Mouse (Mus musculus) MEL (cell line): ENCODE results near the gene Naglu. TPM values are rescaled to one million over a fixed set of nuclear protein-coding genes. Genes with fewer than 3 reads are reported as not detected.

Experiments used
- DNase-seq: peaks from one replicate; pipeline ENCODE4 v3.0.0; 2011; ENCODE audit warnings: low read depth, low spot score
- H3K27ac ChIP-seq: 2 replicates; pipeline ENCODE4 v1.5.1; 2012; ENCODE audit warnings: low read depth, mild to moderate bottlenecking, control low read depth, low read length, moderate library complexity; ENCODE audit not compliant: control insufficient read depth
- H3K27me3 ChIP-seq, 2 experiments: fragments of 150-350 bp in 1 of 2; sonication (generic) in 1 of 2; 2 replicates each; pipeline ENCODE4 v1.6.1; 2012; ENCODE audit warnings: low read length in 2 of 2, mild to moderate bottlenecking in 2 of 2, improper control_type of control experiment in 1 of 2, moderate library complexity in 1 of 2; ENCODE audit not compliant: insufficient read depth in 2 of 2, control insufficient read depth in 1 of 2
- H3K36me3 ChIP-seq, 2 experiments: 2 replicates each; pipeline ENCODE4 v1.6.1; 2012 to 2014; ENCODE audit warnings: low read length in 2 of 2, improper control_type of control experiment in 1 of 2, inconsistent platforms in 1 of 2, mild to moderate bottlenecking in 1 of 2; ENCODE audit not compliant: insufficient read depth in 2 of 2, control insufficient read depth in 1 of 2
- H3K4me1 ChIP-seq, 2 experiments: fragments of 150-350 bp in 1 of 2; sonication (generic) in 1 of 2; 2 replicates each; pipeline ENCODE4 v1.6.1; 2012; ENCODE audit warnings: low read length in 2 of 2, improper control_type of control experiment in 1 of 2, mild to moderate bottlenecking in 1 of 2; ENCODE audit not compliant: insufficient read depth in 2 of 2, control insufficient read depth in 1 of 2
- H3K4me3 ChIP-seq, 2 experiments: fragments of 150-350 bp in 1 of 2; sonication (generic) in 1 of 2; 2 replicates each; pipeline ENCODE4 v1.5.1; 2012; ENCODE audit warnings: low read depth in 2 of 2, low read length in 2 of 2, mild to moderate bottlenecking in 2 of 2, moderate library complexity in 2 of 2, control low read depth in 1 of 2, improper control_type of control experiment in 1 of 2; ENCODE audit not compliant: control insufficient read depth in 1 of 2, insufficient read depth in 1 of 2
- H3K79me2 ChIP-seq: 2 replicates; pipeline ENCODE4 v1.6.1; 2012; ENCODE audit warnings: mild to moderate bottlenecking, low read length, moderate library complexity; ENCODE audit not compliant: control insufficient read depth, poor library complexity, insufficient read depth
- H3K9ac ChIP-seq: 2 replicates; pipeline ENCODE4 v1.6.1; 2012; ENCODE audit warnings: low read depth, mild to moderate bottlenecking, control low read depth, low read length, moderate library complexity; ENCODE audit not compliant: control insufficient read depth, poor library complexity, severe bottlenecking
- H3K9me3 ChIP-seq: fragments of 150-350 bp; sonication (generic); replicated peaks from 2 replicates; pipeline ENCODE4 v1.6.1; 2012; ENCODE audit warnings: mild to moderate bottlenecking, low read length, improper control_type of control experiment, moderate library complexity; ENCODE audit not compliant: insufficient read depth
- BHLHE40 ChIP-seq: IDR thresholded peaks from 2 replicates; pipeline ENCODE4 v1.6.1; 2012; ENCODE audit warnings: low read depth, mild to moderate bottlenecking, inconsistent platforms, low read length, improper control_type of control experiment, borderline replicate concordance
- CHD1 ChIP-seq: IDR thresholded peaks from 2 replicates; pipeline ENCODE4 v1.6.1; 2012; ENCODE audit warnings: low read depth, mild to moderate bottlenecking, inconsistent platforms, low read length, improper control_type of control experiment
- CHD2 ChIP-seq: IDR thresholded peaks from 2 replicates; pipeline ENCODE4 v1.6.1; 2011; ENCODE audit warnings: low read length, improper control_type of control experiment
- CTCF ChIP-seq, 3 experiments: IDR thresholded peaks in 2 of 3; conservative IDR thresholded peaks in 1 of 3; 2 replicates each; pipeline ENCODE4 v1.5.1; 2011 to 2012; ENCODE audit warnings: low read length in 3 of 3, low read depth in 2 of 3, mild to moderate bottlenecking in 2 of 3, improper control_type of control experiment in 1 of 3, inconsistent platforms in 1 of 3, mixed read lengths in 1 of 3, moderate library complexity in 1 of 3; ENCODE audit not compliant: control insufficient read depth in 1 of 3, insufficient read depth in 1 of 3, poor library complexity in 1 of 3, severe bottlenecking in 1 of 3
- ELF1 ChIP-seq: IDR thresholded peaks from 2 replicates; pipeline ENCODE4 v1.6.1; 2014; ENCODE audit warnings: low read depth, mild to moderate bottlenecking, inconsistent platforms, low read length, improper control_type of control experiment, moderate library complexity
- EP300 ChIP-seq, 2 experiments: IDR thresholded peaks; 2 replicates each; pipeline ENCODE4 v1.6.1; 2011; ENCODE audit warnings: improper control_type of control experiment in 2 of 2, low read length in 2 of 2, low read depth in 1 of 2, mild to moderate bottlenecking in 1 of 2
- ETS1 ChIP-seq: IDR thresholded peaks from 2 replicates; pipeline ENCODE4 v1.6.1; 2012; ENCODE audit warnings: low read depth, mild to moderate bottlenecking, inconsistent platforms, low read length, improper control_type of control experiment, moderate library complexity
- GABPA ChIP-seq: IDR thresholded peaks from 2 replicates; pipeline ENCODE4 v1.6.1; 2012; ENCODE audit warnings: low read depth, mild to moderate bottlenecking, inconsistent platforms, low read length, improper control_type of control experiment, moderate library complexity
- HCFC1 ChIP-seq: IDR thresholded peaks from 2 replicates; pipeline ENCODE4 v1.6.1; 2012; ENCODE audit warnings: low read depth, mild to moderate bottlenecking, inconsistent platforms, low read length, improper control_type of control experiment, moderate library complexity
- KAT2A ChIP-seq: conservative IDR thresholded peaks from 2 replicates; pipeline ENCODE4 v1.6.1; 2012; ENCODE audit warnings: low read depth, low read length, improper control_type of control experiment, inconsistent platforms
- MAFK ChIP-seq: IDR thresholded peaks from 2 replicates; pipeline ENCODE4 v1.6.1; 2011; ENCODE audit warnings: low read depth, mild to moderate bottlenecking, low read length, improper control_type of control experiment, borderline replicate concordance
- MAX ChIP-seq: IDR thresholded peaks from 2 replicates; pipeline ENCODE4 v1.6.1; 2011; ENCODE audit warnings: low read length, improper control_type of control experiment
- MAZ ChIP-seq: IDR thresholded peaks from 2 replicates; pipeline ENCODE4 v1.6.1; 2012; ENCODE audit warnings: low read depth, mild to moderate bottlenecking, inconsistent platforms, low read length, improper control_type of control experiment
- MXI1 ChIP-seq: IDR thresholded peaks from 2 replicates; pipeline ENCODE4 v1.6.1; 2011; ENCODE audit warnings: mild to moderate bottlenecking, low read depth, low read length, improper control_type of control experiment
- POLR2A ChIP-seq, 2 experiments: IDR thresholded peaks; 2 replicates each; pipeline ENCODE4 v1.6.1; 2011 to 2012; ENCODE audit warnings: low read length in 2 of 2, mild to moderate bottlenecking in 2 of 2, control low read depth in 1 of 2, improper control_type of control experiment in 1 of 2, low read depth in 1 of 2, moderate library complexity in 1 of 2; ENCODE audit not compliant: control insufficient read depth in 1 of 2, insufficient read depth in 1 of 2, poor library complexity in 1 of 2
- RAD21 ChIP-seq: IDR thresholded peaks from 2 replicates; pipeline ENCODE4 v1.6.1; 2011; ENCODE audit warnings: mild to moderate bottlenecking, low read depth, low read length, improper control_type of control experiment
- SIN3A ChIP-seq: IDR thresholded peaks from 2 replicates; pipeline ENCODE4 v1.6.1; 2012; ENCODE audit warnings: low read length, improper control_type of control experiment, inconsistent platforms
- SMC3 ChIP-seq: IDR thresholded peaks from 2 replicates; pipeline ENCODE4 v1.6.1; 2011; ENCODE audit warnings: low read depth, low read length, improper control_type of control experiment
- TAL1 ChIP-seq: IDR thresholded peaks from 2 replicates; pipeline ENCODE4 v1.6.1; 2012; ENCODE audit warnings: mild to moderate bottlenecking, inconsistent platforms, low read length, moderate library complexity, mixed read lengths
- USF1 ChIP-seq: IDR thresholded peaks from 2 replicates; pipeline ENCODE4 v1.6.1; 2014; ENCODE audit warnings: low read depth, mild to moderate bottlenecking, inconsistent platforms, low read length, improper control_type of control experiment, moderate library complexity
- USF2 ChIP-seq, 2 experiments: IDR thresholded peaks; 2 replicates each; pipeline ENCODE4 v1.6.1; 2011 to 2012; ENCODE audit warnings: improper control_type of control experiment in 2 of 2, low read length in 2 of 2, borderline replicate concordance in 1 of 2, inconsistent platforms in 1 of 2, low read depth in 1 of 2, mild to moderate bottlenecking in 1 of 2; ENCODE audit not compliant: insufficient read depth in 1 of 2
- ZC3H11A ChIP-seq: IDR thresholded peaks from 2 replicates; pipeline ENCODE4 v1.6.1; 2012; ENCODE audit warnings: low read depth, mild to moderate bottlenecking, inconsistent platforms, low read length, improper control_type of control experiment
- polyA plus RNA-seq, 2 experiments: library from polyadenylated mRNA; stranded (reverse) in 1 of 2; unstranded in 1 of 2; fragments of >175 nt in 1 of 2; fragments of >200 nt in 1 of 2; gene quantifications; 2 replicates each; pipeline versions ENCODE4 v1.2.1 to v1.2.4; 2012; ENCODE audit warnings: low replicate concordance in 2 of 2, low read depth in 1 of 2; ENCODE audit not compliant: insufficient read length in 2 of 2, insufficient read depth in 1 of 2, missing spikeins in 1 of 2
- total RNA-seq: library from RNA; depleted of rRNA; stranded (reverse); fragments of 300-350 nt; gene quantifications from 2 replicates; pipeline ENCODE4 v1.2.3, GENCODE M21; 2012

The Naglu gene
- total and polyA plus RNA-seq, 3 experiments, result 1.5 to 3.1 TPM; not detected in 1

- Histone ChIP-seq H3K27me3 (no peaks in the 10 kb centered on the region), H3K4me3 (no peak overlapping the region), H3K4me1 (peaks cover 6 to 24% of the 10 kb centered on the region in 2 experiments), H3K27ac (no peak overlapping the region), H3K79me2 (peaks cover 23% of the 10 kb centered on the region), H3K9ac (no peak overlapping the region), H3K36me3 (peaks cover under 1 to 19% of the 10 kb centered on the region in 2 experiments; a peak in 2 of 4 replicates), H3K9me3 (no peaks in the 10 kb centered on the region)
- TF ChIP-seq CTCF (IDR thresholded peaks at IDR 0.05 in 2 of 3, conservative IDR thresholded peaks at IDR 0.05 in 1 of 3; ENCODE audit: control insufficient read depth in 1 of 3, insufficient read depth in 1 of 3, low read depth in 2 of 3, low read length in 3 of 3, poor library complexity in 1 of 3, severe bottlenecking in 1 of 3) (no peak), ETS1 (no peak), USF2 (IDR thresholded peaks at IDR 0.05; ENCODE audit: borderline replicate concordance in 1 of 2, insufficient read depth in 1 of 2, low read depth in 1 of 2, low read length in 2 of 2) (no peak), MAFK (no peak), MAZ (no peak), HCFC1 (no peak)
- DNase-seq, result no peak
Observed at GRCm38 (mm10) chr11:101084246-101084645, 14.4 kb downstream of the Naglu start.

- DNase-seq, result no peak
- no peak overlapping the region for H3K4me3 ChIP-seq
- H3K9me3 ChIP-seq, result no peaks in the 10 kb centered on the region
- H3K79me2 ChIP-seq, result peaks cover 23% of the 10 kb centered on the region
- TF ChIP-seq MAX, result no peak
- TF ChIP-seq KAT2A, result no peak
- no peak for TF ChIP-seq POLR2A (IDR thresholded peaks at IDR 0.05; ENCODE audit: control insufficient read depth in 1 of 2, insufficient read depth in 1 of 2, low read depth in 1 of 2, low read length in 2 of 2, poor library complexity in 1 of 2)
- no peak for TF ChIP-seq ZC3H11A
- no peak for TF ChIP-seq MAZ
- no peak for TF ChIP-seq SIN3A
- TF ChIP-seq TAL1, result no peak
- no peak for TF ChIP-seq EP300 (IDR thresholded peaks at IDR 0.05; ENCODE audit: low read depth in 1 of 2, low read length in 2 of 2)
- TF ChIP-seq HCFC1, result no peak
- no peak for TF ChIP-seq GABPA
- TF ChIP-seq USF1, result no peak
- TF ChIP-seq MXI1, result no peak
- no peak for TF ChIP-seq SMC3
- no peak for TF ChIP-seq CHD2
- no peak for TF ChIP-seq CHD1
- no peak for TF ChIP-seq CTCF (IDR thresholded peaks at IDR 0.05 in 2 of 3, conservative IDR thresholded peaks at IDR 0.05 in 1 of 3; ENCODE audit: control insufficient read depth in 1 of 3, insufficient read depth in 1 of 3, low read depth in 2 of 3, low read length in 3 of 3, poor library complexity in 1 of 3, severe bottlenecking in 1 of 3)
- no peak for TF ChIP-seq ELF1
- TF ChIP-seq BHLHE40, result no peak
- no peak for TF ChIP-seq RAD21
- TF ChIP-seq ETS1, result no peak
- H3K36me3 ChIP-seq, result peaks cover 3 to 19% of the 10 kb centered on the region in 2 experiments; a peak in 2 of 4 replicates
- H3K9ac ChIP-seq, result no peak overlapping the region
- no peak overlapping the region for H3K27ac ChIP-seq
- H3K27me3 ChIP-seq, result no peaks in the 10 kb centered on the region
- H3K4me1 ChIP-seq, result peaks cover 6 to 24% of the 10 kb centered on the region in 2 experiments
Observed at GRCm38 (mm10) chr11:101084811-101085210, 15.0 kb downstream of the Naglu start.
